Mouse (Mus musculus) embryonic fibroblast, embryonic 13.5 days (primary cell): ENCODE data around the gene Cemip.

ENCODE experiments used
- CTCF ChIP-seq: IDR thresholded peaks from 2 replicates; pipeline ENCODE4 v1.5.1; 2011; ENCODE audit warnings: mild to moderate bottlenecking, control low read depth, low read length, moderate library complexity, borderline replicate concordance; ENCODE audit not compliant: insufficient read depth
- POLR2A ChIP-seq: IDR thresholded peaks from 2 replicates; pipeline ENCODE4 v1.6.1; 2011; ENCODE audit warnings: low read depth, mild to moderate bottlenecking, control low read depth, low read length, moderate library complexity

DNA sequence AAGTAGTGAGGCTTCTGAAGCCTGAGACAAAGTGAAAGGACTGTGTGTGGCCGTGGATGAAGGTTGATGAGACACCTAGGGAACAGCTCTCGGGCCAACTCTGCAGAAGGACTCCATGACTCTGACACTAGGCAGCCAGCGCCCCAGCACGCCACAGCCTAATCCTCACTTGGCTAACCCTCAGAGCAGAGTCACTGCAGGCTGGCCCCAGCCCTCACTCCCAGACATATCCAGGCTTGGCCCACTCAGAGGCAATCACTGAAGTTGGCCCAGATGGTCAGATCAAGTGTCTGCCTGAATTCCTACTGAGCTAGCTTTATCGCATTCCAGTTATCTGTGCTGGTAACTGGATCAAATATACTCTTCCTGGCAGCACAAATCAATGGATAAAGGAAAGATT, 17.4 kb downstream of the Cemip start:
- TF ChIP-seq CTCF (no peak), POLR2A (no peak)
